Mouse (Mus musculus) A20 (cell line): Measurements from ENCODE around the gene Lipa.

ENCODE experiments used
- DNase-seq: peaks from one replicate; pipeline ENCODE4 v3.0.0-alpha.2; 2011; ENCODE audit warnings: low read depth, low spot score

Gene Lipa

GRCm38 (mm10) chr19:34526941-34527682 lies at the start of gene Lipa:
Gene Lipa, minus strand, starts transcription at chr19:34527474.
- DNase-seq, result peak; percentile 96

GRCm38 (mm10) chr19:34573650-34574049 lies 46.4 kb upstream of the Lipa start:
- no peak for DNase-seq

- DNase-seq, result no peak
These were observed 43.8 kb upstream of the Lipa start for GRCm38 (mm10) chr19:34571080-34571479.

GRCm38 (mm10) chr19:34569896-34570476 lies 42.7 kb upstream of the Lipa start:
- peak; percentile 38 for DNase-seq

GRCm38 (mm10) chr19:34568988-34569895 lies 42.0 kb upstream of the Lipa start:
- DNase-seq, result no peak

GRCm38 (mm10) chr19:34566178-34566784 lies 39.0 kb upstream of the Lipa start:
- no peak for DNase-seq

GRCm38 (mm10) chr19:34562556-34562955 lies 35.3 kb upstream of the Lipa start:
- no peak for DNase-seq

GRCm38 (mm10) chr19:34556621-34557020 lies 29.3 kb upstream of the Lipa start:
- no peak for DNase-seq

GRCm38 (mm10) chr19:34554061-34554460 lies 26.8 kb upstream of the Lipa start:
- no peak for DNase-seq

- DNase-seq, result no peak
These were observed 26.2 kb upstream of the Lipa start for GRCm38 (mm10) chr19:34553522-34553921.

- DNase-seq, result no peak
These were observed 25.7 kb upstream of the Lipa start for GRCm38 (mm10) chr19:34553021-34553420.

GRCm38 (mm10) chr19:34551981-34552380 lies 24.7 kb upstream of the Lipa start:
- no peak for DNase-seq

- DNase-seq, result peak; percentile 91
These were observed 23.4 kb upstream of the Lipa start, which contains the start of gene Ifit2 for GRCm38 (mm10) chr19:34550534-34551223. Gene Ifit2, plus strand, starts transcription at chr19:34550694.

- no peak for DNase-seq
These were observed 22.9 kb upstream of the Lipa start for GRCm38 (mm10) chr19:34550205-34550533.

- DNase-seq, result peak; percentile 86
These were observed 20.7 kb upstream of the Lipa start for GRCm38 (mm10) chr19:34547976-34548375.

GRCm38 (mm10) chr19:34546211-34546610 lies 18.9 kb upstream of the Lipa start:
- no peak for DNase-seq

- DNase-seq, result no peak
These were observed 12.1 kb upstream of the Lipa start for GRCm38 (mm10) chr19:34539422-34539821.

GRCm38 (mm10) chr19:34532061-34532751 lies 4.9 kb upstream of the Lipa start:
- no peak for DNase-seq

- DNase-seq, result peak; percentile 66
These were observed 852 bp downstream of the Lipa start for GRCm38 (mm10) chr19:34526321-34526923.

GRCm38 (mm10) chr19:34524646-34525045 lies 2.6 kb downstream of the Lipa start:
- no peak for DNase-seq
